Mouse (Mus musculus) inflammation-experienced regulatory T-cells (primary cell): Measurements from ENCODE around the gene Hoxa10. TPM values are rescaled to one million over a fixed set of nuclear protein-coding genes. Genes with fewer than 3 reads are reported as not detected.

Experiments used
- polyA plus RNA-seq, 2 experiments: library from polyadenylated mRNA; unstranded; fragments of 100-300 nt; shearing (Covaris generic); gene quantifications; one replicate each; pipeline ENCODE4 v1.2.1; 2017

Gene Hoxa10
- under 1 TPM; 0.22 to 0.30 TPM for polyA plus RNA-seq

DNA sequence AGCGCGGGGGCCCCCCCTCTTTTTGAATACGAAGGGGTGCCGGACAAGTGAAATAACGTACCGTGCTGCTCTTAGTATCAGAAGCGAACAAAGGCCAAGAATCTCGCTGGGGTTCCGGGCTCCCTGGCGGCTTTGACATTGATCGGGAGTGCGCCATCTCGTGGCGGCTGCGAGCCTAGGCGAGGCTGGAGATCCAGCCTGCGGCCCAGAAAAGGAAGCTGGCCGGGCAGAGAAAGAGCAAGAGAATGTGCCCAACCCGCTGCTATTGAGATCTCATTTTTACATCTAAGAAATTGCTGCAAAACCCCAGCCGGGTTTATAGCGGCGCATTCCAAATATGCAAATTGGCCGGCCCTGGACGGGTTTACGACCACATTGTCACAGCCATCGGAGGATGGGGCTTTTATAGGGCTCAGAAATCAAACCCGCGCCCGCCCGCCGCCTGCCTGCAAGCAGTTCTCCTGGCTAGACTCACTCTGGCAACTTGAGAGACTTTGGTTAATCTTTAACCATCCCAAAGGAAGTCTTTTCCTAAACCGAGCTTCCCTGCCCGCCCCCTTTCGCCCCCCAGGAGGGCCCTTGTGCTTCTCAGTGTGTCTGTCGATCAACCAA, at the start of gene Hoxa10:
TSS of gene Hoxa10 (minus strand) at position 466 of the 612 bp plus-strand sequence.

GRCm38 (mm10) chr6:52260654-52261575, 20.3 kb upstream of the Hoxa10 start, which contains the start of gene Hoxa13:
Gene Hoxa13 (minus strand): TSS chr6:52260880.

DNA sequence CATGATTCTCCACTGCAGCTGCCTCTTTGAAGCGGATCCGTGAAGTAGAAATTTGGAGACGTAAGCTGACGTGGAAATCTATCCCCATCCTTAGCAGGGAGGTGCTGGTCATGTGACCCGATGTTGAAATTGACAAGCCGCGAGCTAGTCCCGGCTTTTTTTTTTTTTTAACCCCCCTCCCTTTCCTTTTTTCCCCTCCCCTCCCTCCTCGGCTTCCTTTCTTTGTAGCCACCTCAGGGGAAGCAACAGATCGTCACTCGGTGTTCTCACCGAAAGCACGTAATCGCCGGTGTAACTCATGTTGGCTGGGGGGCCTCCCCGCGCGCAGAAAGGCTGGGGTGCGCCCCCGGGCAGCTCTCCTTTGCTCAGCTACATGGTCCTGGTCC, 5.1 kb upstream of the Hoxa10 start, which contains the start of gene Hoxa11:
TSS of gene Hoxa11 (minus strand) at position 54 of the 386 bp plus-strand sequence.

GRCm38 (mm10) chr6:52230516-52231165, 10.0 kb downstream of the Hoxa10 start, which contains the start of gene Hoxa9:
Gene Hoxa9 (minus strand): TSS chr6:52231089.

GRCm38 (mm10) chr6:52221337-52221992, 19.2 kb downstream of the Hoxa10 start, which contains the start of gene Hoxa7:
Gene Hoxa7 (minus strand): TSS chr6:52221854.

DNA sequence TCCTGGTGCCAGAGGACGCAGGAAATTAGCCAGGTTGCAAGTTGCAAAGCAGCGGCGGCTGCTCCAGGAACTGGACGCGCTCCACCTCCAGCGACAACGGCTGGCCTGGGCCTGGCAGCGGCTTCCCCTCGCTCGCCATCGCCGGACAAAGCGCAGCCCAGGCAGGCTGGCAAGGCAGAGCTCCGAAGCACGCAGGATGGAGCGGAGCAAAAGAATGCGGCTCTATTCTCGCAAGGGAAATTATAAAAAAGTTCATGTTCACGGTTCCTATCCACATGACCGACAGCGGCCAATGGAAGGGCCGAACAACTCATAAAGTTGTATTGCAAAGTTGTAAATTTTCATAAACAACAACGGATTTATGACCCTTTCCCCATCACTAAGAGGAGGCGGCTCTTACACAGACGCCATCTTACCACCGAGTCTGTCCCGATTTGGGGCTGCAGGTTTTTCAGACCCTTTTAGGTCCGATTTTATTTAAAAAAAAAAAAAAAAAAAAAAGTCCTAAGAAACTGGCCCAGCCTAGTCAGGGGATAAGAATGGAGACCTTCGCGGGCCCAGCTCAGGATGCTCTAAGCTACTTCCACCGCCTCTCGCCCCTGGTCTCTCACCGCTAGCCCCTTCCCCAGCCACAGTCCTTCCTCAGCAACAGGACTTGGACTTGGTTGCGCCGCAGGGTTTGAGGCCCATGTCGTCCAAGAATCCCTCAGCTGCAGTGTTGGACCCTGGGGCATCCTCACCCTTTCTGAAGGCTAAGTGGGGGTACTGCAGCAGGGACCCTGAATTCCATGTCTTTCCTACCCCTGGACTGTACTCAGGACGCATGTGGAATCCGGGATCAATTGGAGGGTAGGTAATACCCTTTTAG, 27.3 kb downstream of the Hoxa10 start, which contains the start of the genes Hoxa3 and Gm28308:
TSS of gene Hoxa3 (minus strand) at position 218 of the 868 bp plus-strand sequence.
TSS of gene Gm28308 (minus strand) at position 221 of the 868 bp plus-strand sequence.

DNA sequence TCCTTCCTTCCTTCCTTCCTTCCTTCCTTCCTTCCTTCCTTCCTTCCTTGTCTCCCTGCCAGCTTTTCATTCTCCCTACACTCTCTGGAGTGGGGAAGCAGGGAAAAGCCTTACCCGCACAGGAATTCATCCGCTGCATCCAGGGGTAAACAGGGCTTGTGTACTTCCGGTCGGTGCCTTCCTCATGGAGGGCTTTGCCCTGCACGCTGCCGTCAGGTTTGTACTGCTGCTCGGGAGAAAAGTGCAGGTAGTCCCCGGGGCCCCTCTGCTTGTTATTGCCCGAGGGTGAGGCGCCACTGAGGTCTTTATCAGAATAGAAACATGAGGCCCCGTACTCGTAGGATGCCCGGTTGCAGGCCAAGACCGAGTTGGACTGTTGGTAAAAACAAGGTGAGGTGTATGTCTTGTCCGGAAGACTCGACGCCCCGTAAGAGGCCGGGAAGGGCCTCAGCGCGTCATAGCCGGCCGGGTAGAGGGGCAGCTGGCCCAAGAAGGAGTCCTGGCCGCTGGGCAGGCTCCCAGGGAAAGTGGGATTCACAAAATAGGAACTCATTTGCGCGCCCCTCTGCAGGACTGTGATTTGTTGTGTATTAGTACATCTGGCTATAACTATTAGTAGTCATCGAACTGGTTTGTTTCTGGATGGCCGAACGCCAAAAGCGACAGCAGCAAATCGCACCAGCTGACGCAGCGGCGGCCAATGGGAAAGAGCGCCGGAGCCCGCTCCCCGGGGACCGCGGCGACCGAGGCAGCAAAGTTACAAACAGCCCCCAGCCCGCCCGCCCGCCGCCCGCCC, 32.4 kb downstream of the Hoxa10 start, which contains the start of gene Hoxa6:
TSS of gene Hoxa6 (minus strand) at position 651 of the 796 bp plus-strand sequence.

GRCm38 (mm10) chr6:52204050-52204752, 36.5 kb downstream of the Hoxa10 start, which contains the start of gene Hoxa5:
Gene Hoxa5 (minus strand): TSS chr6:52204587.

DNA sequence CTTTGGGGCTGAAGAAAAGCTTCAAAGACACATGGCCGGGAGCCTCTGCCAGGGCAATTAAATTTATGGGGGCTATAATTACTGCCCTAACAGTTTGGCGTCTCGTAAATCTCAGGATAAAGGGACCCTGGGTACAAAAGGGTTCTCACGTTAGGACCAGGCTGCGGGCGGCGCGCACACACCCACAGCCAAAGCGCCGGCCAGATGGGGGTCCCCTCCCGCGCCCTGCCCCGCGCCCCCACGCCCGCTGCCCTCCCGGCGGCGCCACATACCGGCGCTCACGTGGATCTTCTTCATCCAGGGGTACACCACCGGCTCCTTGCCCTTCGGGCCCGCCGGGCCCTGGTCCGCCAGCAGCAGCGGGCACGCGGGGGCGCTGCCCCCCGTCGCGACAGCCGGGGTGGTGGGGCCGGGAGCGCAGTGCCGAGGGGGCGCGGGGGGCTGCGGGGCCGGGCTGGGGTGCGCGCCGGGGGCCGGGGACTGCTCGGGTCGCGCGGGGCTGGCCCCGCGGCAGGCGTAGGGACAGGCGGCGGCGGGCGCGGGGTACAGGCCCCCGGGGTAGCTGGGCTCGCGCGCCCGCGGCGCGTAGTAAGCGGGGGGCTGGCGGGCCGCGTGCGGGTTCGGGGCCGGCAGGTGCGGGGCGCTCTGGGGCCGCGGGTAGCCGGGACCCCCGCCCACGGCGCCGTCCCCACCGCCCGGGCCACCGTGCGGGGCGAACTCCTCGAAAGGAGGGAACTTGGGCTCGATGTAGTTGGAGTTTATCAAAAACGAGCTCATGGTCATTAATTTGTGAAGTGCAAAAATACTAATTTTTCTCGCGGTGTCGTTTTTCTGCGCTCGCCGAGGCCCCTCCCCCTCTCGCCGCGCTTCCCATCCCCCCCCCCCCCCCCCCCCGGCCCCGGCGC, 49.5 kb downstream of the Hoxa10 start, which contains the start of gene Hoxa4:
TSS of gene Hoxa4 (minus strand) at position 848 of the 905 bp plus-strand sequence.

Other genes with a start within 250 kb of the Hoxa10 start
- 10 to 100 TPM; 24.9 to 25.9 TPM for gene Skap2, start 228.3 kb downstream of the Hoxa10 start, polyA plus RNA-seq
- gene Hoxa1, start 82.5 kb downstream of the Hoxa10 start, polyA plus RNA-seq = not detected
- under 1 TPM in 1 of 2 experiments, not detected in 1; 0.37 TPM for gene Hoxa2, start 76.0 kb downstream of the Hoxa10 start, polyA plus RNA-seq
- under 1 TPM; 0.13 to 0.47 TPM for gene 5730596B20Rik, start 63.4 kb downstream of the Hoxa10 start, polyA plus RNA-seq
- not detected for gene Hoxa4, start 49.1 kb downstream of the Hoxa10 start, polyA plus RNA-seq
- gene Hoxa5, start 36.3 kb downstream of the Hoxa10 start, polyA plus RNA-seq = under 1 TPM in 1 of 2 experiments, not detected in 1; 0.39 TPM
- gene Hoxa6, start 32.1 kb downstream of the Hoxa10 start, polyA plus RNA-seq = under 1 TPM in 1 of 2 experiments, not detected in 1; 0.98 TPM
- gene Hoxa3, start 27.5 kb downstream of the Hoxa10 start, polyA plus RNA-seq = under 1 TPM; 0.37 to 0.77 TPM
- gene Gm28308, start 27.5 kb downstream of the Hoxa10 start, polyA plus RNA-seq = not detected
- 1 to 10 TPM; 1.5 to 4.1 TPM for gene Hoxa7, start 19.0 kb downstream of the Hoxa10 start, polyA plus RNA-seq
- gene Hoxa9, start 9.8 kb downstream of the Hoxa10 start, polyA plus RNA-seq = 1 to 10 TPM in 1 of 2 experiments, under 1 TPM in 1; 0.51 to 4.0 TPM
- gene Hoxa11, start 5.0 kb upstream of the Hoxa10 start, polyA plus RNA-seq = not detected
- not detected for gene Hoxa13, start 20.0 kb upstream of the Hoxa10 start, polyA plus RNA-seq
- gene Evx1, start 72.6 kb upstream of the Hoxa10 start, polyA plus RNA-seq = under 1 TPM in 1 of 2 experiments, not detected in 1; 0.65 TPM